Mouse (Mus musculus): ENCODE measurements at regions not wholly inside any gene's neighbourhood (a gene's known extent, or its start where the extent isn't known, plus 50 kb on each side); places are given as distances from the start of the nearest gene placed in this dataset.

DNA sequence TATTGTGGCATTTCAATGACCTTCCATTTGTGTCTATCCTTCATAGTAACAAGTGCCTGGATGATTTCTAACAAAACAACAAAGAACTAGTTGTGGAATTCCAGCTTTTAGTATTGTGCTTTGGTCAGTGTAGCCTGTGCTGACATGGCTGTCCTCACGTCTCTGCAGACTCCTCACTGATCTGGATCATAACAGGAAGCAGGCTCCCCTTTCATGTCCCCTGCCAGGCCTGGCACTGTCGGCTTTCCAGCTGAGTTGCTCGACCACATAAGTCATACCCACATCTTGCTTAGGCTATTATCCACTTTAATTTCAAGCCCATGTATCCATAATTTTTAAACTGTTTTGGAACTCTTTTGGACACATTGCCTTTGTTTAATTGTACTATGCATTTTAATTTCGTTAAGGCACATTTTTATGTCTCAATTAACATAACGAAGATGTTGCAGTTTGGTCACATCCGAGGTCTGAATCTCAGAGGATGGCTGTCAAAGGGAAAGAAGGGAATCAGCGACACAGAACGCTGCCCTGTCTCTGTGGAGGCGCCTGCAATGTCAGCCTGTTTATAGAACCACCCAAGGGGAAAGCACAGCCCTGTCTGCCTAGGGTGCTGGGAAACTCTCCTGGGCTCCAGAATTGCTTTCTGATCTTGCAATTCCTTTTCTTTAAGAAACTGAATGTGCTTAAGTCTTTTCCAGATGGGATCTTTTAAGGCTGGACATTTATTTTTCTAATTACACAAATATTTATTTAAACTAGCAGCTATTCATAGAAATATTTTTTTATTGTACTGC, 215.5 kb upstream of the Ndst3 start:
- DNase-seq (ENCODE audit: extremely low spot score in 1 of 2, low spot score in 1 of 2): no peak

- no peak for DNase-seq (ENCODE audit: extremely low spot score in 1 of 2, low spot score in 1 of 2)
Measured at GRCm38 (mm10) chr3:123918140-123918539, 227.5 kb upstream of the Ndst3 start.

DNA sequence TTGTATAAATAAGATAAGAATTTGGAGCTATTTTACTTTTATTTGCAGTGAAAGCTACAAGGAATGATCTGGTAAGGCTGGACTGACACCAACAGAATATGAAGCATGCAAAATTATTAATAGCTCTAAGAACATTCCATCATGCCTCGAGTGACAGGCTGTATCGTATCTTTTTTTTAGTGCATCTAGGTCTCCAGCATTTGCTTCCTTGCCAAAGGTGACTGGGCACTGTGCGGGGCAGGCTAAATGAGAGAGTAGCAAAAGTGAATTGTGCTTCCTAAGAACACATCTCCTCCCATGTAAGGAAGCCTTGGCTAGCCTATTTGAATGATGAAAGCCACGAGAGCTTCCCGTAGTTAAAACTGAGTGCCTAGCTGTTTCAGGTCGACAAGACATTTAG, 261.5 kb upstream of the Ndst3 start:
- no peak for DNase-seq (ENCODE audit: extremely low spot score in 1 of 2, low spot score in 1 of 2)

- DNase-seq (ENCODE audit: extremely low spot score in 1 of 2, low spot score in 1 of 2): no peak
Measured at GRCm38 (mm10) chr3:123967373-123967772, 276.7 kb upstream of the Ndst3 start.

- no peak for DNase-seq (ENCODE audit: extremely low spot score in 1 of 2, low spot score in 1 of 2)
Measured at GRCm38 (mm10) chr3:123972367-123972766, 281.7 kb upstream of the Ndst3 start.

GRCm38 (mm10) chr3:123973806-123974576, 283.3 kb upstream of the Ndst3 start:
- DNase-seq (ENCODE audit: extremely low spot score in 1 of 2, low spot score in 1 of 2): no peak

GRCm38 (mm10) chr3:123976475-123976874, 285.8 kb upstream of the Ndst3 start:
- no peak for DNase-seq (ENCODE audit: extremely low spot score in 1 of 2, low spot score in 1 of 2)

DNA sequence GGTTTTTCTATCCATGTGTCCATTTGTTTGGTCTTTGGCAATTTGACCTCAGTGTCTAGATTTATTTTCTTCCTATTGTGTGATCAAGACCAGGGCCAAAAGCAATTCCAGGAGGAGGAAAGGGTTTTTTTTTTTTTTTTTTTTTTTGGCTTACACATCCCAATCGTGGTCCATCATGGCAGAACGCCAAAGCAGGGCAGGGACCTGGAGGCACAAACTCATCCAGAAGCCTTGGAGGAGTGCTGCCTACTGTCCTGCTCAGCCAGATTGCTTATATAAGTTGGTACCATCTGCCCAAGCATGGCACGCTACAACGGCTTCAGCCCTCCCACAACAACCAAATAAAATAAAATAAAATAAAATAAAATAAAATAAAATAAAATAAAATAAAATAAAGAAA, 286.5 kb upstream of the Ndst3 start:
- DNase-seq (ENCODE audit: extremely low spot score in 1 of 2, low spot score in 1 of 2): no peak

DNA sequence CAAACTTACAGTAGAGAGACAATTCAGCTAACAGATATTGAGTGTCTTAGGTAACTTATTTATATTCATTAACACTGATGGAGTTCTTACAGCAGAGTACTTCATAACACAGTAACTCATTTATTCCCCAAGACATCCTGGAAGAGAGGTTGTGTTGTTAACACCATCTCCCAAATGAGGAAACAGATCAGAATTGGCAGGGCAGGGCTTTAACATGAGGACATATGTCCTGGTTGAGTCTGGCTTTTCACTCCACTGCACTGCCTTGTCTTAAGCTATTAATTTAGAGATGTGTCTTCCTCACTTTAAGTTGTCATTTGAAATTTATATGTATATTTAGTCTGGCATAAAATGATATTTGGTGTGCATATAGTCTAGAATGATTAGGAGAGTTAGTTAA, 292.4 kb upstream of the Ndst3 start:
- DNase-seq (ENCODE audit: extremely low spot score in 1 of 2, low spot score in 1 of 2): no peak

DNA sequence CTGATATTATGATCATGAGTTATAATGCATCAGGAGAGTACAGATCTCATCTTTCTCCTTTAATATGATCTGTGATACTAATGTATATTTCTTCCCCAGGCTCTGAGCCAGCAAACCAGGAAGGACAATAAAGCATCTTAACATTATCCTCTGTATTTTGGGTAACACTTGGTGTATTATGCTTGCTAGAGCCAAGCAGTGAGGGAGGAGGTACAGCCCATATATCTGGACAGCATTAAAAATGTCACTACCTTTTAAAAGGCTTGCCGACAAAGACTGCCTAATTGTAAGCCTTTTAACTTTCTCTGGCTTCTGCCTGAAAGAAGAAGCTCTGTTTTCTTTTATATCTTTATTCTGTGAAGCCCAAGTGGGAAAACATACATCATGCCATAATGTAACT, 292.9 kb upstream of the Ndst3 start:
- DNase-seq (ENCODE audit: extremely low spot score in 1 of 2, low spot score in 1 of 2): no peak

- DNase-seq (ENCODE audit: extremely low spot score in 1 of 2, low spot score in 1 of 2): no peak
Measured at GRCm38 (mm10) chr3:123984028-123984427, 293.4 kb upstream of the Ndst3 start.

- no peak for DNase-seq (ENCODE audit: extremely low spot score in 1 of 2, low spot score in 1 of 2)
Measured at GRCm38 (mm10) chr3:123999957-124000616, 309.4 kb upstream of the Ndst3 start.

DNA sequence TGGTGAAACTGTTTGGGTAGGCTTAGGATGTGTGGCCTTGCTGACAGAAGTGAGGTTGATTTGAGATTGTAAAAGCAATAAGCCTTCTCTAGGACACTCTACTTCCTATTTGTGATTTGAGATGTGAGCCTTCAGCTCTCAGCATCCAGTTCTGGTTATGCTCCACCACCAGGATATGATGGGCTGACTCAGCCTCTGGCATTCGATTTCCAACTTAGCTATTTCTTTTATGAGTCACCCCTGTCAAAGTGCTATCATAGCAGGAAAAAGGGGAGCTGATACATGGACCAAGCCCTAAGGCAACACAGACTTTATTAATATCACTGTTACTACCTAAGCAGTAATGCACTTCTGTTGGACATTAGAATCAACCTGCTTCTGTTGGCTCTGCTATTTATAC, 310.2 kb upstream of the Ndst3 start:
- DNase-seq (ENCODE audit: extremely low spot score in 1 of 2, low spot score in 1 of 2): no peak

DNA sequence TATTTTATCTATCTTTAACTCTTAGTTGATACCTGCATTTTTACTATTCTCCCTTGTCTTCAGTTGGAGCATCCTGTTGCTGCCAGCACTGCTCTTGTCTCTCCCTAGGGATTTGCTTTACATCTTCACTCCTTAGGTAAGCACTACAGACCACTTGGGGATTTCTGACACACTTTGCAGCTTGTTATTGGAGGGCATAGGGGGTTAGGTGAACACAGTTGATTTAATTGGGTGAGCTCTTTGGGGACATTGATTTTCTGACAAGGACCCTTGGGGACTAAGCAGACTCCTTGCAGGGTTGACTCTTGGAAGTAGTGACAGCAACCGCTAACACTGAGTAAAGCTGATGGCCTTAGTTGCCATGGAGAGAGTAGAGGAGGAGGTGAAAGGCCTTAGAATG, 309.0 kb upstream of the Tram1l1 start:
- DNase-seq (ENCODE audit: extremely low spot score in 1 of 2, low spot score in 1 of 2): no peak

DNA sequence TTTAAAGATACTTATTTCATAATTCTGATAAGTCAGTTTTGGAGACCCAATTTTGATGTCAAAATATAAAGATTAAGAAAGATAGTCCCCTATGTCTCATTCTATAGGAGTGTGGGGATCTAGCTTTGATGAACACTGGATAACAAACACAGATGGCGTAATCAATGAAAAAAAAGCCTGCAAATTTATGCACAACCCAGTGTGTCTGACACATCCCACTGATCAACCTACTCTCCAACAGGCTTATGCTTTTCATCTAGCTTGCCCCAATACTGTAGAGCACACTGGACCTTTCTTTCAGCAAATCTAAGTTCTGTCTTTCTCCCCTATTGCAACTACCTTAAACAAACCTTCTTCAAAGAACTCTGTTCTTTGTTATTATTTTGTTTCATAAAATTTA, 302.0 kb upstream of the Tram1l1 start:
- peak in 1 of 2 experiments; percentile 45 for DNase-seq (ENCODE audit: extremely low spot score in 1 of 2, low spot score in 1 of 2)

DNA sequence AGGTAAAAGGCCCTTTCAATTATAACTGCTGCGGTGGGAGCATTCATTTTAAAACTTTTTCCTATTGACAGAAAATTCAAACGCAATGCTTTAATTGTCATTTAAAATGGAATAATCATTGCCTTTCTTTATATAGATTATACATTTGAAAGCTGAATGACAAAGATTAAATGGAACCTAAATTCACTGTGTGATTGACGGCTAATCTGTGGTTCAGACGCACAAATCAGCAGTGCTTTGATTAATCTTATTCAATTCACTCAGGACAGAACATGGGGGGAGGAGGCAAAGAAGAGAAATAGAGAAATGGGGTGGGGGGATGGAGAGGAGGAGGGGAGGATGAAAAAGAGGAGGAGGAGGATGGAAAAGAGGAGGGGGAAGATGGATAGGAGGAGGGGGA, 294.5 kb upstream of the Tram1l1 start:
- DNase-seq (ENCODE audit: extremely low spot score in 1 of 2, low spot score in 1 of 2): no peak

GRCm38 (mm10) chr3:124067061-124067460, 253.6 kb upstream of the Tram1l1 start:
- DNase-seq (ENCODE audit: extremely low spot score in 1 of 2, low spot score in 1 of 2): no peak

DNA sequence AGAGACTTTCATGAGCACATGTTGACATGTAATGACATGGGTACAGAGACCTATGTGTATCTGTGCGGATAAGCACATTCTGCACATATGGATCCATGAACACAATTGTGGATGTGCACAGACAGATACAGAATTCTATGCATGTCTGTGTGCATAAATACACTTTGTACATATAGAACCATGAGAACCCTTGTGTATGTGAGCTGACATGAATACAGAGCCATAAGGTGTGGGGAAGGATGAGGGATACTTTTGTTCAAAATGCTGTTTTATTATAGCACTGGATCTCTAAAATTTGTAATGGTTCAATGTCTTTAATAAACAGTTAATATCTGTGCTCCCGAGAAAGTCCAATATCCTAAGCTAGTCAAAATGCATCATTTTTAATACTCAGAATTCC, 253.1 kb upstream of the Tram1l1 start:
- no peak for DNase-seq (ENCODE audit: extremely low spot score in 1 of 2, low spot score in 1 of 2)

- no peak for DNase-seq (ENCODE audit: extremely low spot score in 1 of 2, low spot score in 1 of 2)
Measured at GRCm38 (mm10) chr3:124067971-124068370, 252.7 kb upstream of the Tram1l1 start.

DNA sequence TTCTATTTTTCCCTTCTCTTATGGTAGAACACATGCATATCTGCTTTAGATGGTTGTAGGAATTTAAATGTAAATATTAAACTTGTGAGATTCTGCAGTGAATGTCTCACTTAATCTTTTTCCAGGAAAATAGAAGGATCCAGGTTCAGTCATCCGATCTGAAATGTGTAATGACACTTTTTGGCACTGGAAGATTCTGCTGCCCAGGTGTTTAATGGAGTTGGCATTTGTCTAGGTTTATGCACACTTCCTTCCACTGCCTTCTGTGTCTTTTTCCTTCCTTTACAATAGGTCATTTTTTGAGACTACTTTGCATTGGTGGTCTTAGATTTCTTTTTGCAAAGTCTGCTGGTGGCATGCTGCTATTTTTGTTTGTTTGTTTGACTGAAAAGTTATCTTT, 251.5 kb upstream of the Tram1l1 start:
- no peak for DNase-seq (ENCODE audit: extremely low spot score in 1 of 2, low spot score in 1 of 2)

- DNase-seq (ENCODE audit: extremely low spot score in 1 of 2, low spot score in 1 of 2): peak; percentile 66 to 77
Measured at GRCm38 (mm10) chr3:124075974-124076606, 244.6 kb upstream of the Tram1l1 start.

Data from frontal cortex, adult 2 months (tissue).